Mouse (Mus musculus): ENCODE results near the gene Eftud2. TPM values are rescaled to one million over a fixed set of nuclear protein-coding genes. Genes with fewer than 3 reads are reported as not detected.

The Eftud2 gene
- 10 to 100 TPM; 48.5 to 59.2 TPM for total RNA-seq (2021)

DNA sequence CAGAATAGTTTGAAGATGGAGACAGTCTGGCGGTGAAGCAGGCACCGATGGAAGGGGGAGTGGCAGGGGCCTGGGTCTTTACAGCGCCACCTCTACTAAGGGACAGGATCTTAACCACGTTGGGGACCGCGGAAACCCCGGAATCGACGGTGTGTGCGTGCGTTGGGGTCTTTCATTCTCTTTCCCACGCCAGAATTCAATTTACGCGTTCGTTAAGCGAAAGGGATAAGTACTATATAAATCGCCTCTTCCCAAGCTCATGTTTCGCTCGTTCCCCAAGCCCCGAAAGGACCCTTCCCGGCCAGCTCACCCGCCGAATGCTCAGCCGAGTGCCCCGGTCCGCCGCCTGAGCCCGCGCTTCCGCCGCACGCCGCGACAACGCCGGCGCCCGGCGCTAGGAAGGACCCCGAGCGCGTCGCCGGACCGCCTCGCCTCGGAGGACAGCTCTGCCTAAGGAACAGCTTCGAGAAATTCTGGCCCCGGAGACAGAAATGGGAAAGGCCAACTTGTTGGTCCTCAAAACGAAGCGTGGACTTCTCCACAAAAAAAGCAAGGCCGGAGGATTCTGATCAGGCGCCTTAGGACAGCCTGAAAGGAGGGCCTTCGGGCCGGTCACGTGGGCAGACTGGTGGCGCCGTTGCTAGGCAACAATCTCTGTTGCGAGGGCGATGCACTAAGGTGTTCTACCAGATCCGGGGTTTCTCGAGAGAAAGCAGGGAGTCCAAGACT, at the start of gene Eftud2, which contains the start of gene Ccdc103:
Eftud2 (minus strand) TSS at position 401 of the 729 bp plus-strand sequence.
Ccdc103 (plus strand) TSS at position 620 of the 729 bp plus-strand sequence.
- peak; percentile 95 to 97 for DNase-seq
- intact Hi-C loops (cut with DNase I): no loop called here

DNA sequence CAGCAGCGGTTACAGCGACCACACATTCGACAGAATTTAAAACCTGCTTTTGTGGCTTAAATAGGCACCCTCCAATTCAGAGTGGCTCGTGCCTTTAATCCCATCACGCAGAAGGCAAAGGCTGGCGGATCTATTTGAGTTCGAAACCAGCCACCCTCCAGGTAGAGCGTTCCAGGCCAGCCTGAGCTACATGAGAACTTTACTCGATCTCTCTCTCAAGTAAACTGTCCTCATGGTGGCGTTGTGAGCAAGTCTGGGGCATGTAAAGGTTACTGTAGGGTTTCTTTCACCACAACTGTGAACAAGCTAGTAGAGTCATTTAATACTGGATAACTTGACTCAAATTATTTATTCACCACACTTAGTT, 44.5 kb upstream of the Eftud2 start:
- DNase-seq: no peak
- intact Hi-C loops (cut with DNase I): no loop called here

DNA sequence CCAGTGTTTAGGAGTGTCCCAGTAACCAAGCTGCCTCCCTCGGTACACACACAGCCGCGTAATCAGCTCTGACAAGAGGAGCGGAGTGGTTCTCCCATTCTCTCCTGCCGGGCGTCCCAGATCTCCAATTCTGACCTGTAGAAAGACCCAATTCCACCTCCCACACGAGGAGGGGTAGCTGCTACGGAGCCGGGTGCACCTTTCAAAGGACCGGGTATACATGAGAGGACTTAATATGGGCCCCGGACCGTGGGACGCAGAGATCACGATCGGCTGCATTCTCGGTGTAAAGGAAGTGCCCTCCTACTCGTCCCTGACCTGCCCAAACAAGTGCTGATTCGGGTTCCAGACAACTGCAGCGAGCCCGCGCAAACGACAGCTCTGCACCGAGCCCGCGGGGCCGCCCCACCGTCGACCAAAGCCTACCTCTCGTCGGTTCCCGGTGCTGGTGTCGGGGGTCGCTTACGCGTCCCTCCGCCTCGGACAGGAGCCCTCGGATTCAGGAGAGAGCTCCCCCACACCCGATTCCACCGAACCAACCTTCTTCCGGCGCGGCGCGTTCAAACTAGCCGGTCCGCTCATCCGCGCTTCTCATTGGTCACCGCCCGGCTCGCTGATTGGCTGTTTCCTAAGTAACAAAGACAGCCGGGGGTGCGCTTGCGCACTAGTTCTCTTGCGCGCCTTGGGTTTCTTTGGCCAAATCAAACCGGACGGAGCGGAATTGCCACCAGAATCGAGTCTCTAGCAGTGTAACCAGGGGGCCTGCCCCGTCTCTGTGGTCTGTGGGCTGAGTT, 44.0 kb upstream of the Eftud2 start, which contains the start of gene Kif18b:
Kif18b (minus strand) TSS at position 568 of the 794 bp plus-strand sequence.
- intact Hi-C loops (cut with DNase I): no loop called here

DNA sequence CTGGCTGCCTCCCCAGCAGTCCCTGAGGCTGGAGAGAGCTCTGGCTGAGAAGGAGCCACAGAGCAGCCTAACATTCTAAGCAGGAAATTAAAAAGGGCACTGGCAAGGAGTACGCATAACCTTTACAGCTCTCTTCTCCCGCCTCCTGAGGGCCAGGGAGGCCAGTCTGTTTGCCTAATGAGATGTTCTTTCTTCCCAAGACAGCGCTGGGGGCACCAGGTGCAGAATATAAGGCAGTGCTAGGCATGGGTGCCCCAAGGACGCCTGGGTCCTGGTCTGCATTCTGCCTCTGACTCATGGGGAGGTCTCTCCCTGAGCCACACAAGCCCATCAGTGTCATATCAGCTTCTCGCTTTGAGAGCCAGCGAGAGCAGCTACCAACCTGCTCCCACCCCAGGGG, 40.7 kb upstream of the Eftud2 start:
- DNase-seq: no peak
- intact Hi-C loops (cut with DNase I): no loop called here

More for the DNA sequence above, 44.0 kb upstream of the Eftud2 start, which contains the start of gene Kif18b:
- peak; percentile 95 for DNase-seq

DNA sequence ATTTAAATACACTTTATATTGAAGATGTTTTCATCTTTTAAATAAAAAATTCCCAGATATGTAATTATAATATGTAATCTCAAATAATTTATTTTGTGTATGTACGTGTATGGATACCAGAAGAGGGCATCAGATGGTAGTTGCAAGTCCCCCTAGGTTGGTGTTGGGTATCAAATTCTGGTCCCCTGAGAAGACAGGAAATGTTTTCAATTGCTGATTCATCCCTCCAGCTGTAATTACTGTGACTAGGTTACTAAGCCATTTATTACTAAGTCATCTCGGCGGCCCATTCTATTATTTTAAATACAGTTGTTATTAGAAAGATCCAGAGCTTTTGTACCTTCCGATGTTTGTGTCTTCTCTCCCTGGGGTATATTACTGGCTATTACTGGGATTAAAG, 37.3 kb upstream of the Eftud2 start:
- intact Hi-C loops (cut with DNase I): no loop called here
- no peak for DNase-seq

DNA sequence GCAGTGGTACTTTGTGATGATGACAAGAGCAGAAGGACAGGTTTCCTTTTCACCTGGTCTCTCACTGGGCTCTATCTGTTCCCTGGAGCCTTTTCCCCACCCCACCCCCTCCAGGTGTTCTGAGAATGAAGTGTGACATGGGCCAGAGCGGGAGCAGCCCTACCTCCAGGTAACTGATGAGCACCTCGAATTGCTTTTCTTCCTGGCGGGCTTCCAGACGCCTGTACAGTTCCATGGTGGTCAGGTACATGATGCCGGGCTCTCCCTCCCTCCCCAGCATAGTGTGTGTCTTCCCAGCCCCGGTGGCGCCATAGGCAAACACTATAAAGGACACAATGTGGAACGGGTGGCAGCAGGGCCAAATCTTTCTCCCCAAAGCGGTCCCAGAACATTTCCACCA, 34.6 kb upstream of the Eftud2 start:
- intact Hi-C loops (cut with DNase I): no loop called here
- DNase-seq: no peak

DNA sequence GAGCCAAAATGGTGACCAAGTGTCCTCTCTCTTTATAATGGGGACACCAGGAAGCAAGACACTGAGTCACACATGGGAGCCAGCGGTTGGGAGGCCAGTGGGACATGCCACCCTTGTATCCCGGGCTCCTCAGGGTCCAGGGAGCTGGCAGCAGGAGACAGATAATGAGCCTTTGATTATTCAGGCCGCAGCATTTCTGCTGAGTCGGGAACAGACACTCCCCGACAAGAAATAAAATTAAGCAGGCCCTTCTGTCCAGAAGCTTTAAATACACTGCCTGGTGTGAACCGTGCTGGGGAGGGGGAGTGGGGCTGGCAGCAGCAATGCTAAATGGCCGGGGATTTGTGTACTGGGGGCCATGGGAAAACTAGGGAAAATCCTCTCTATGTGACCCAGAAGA, 30.6 kb upstream of the Eftud2 start:
- intact Hi-C loops (cut with DNase I): no loop called here
- DNase-seq: no peak

DNA sequence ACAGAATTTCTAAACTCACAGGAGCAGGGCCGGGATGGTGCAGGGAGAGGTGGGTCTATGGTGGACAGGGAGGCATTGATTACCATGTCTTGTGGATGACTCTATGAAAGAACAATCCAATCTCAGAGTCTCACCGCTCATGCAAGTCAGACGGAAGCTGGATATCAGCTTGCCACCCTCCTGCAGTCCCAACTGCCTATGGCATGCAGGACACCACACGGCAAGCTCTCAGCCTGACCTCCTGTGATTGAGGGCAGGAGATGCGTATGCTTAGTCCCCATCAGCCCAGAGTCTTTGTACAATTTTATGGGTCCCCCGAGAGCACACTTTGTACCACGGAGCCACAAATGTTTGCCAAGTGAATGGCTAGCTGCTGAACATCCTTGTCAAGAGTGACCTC, 22.9 kb upstream of the Eftud2 start:
- DNase-seq: no peak
- intact Hi-C loops (cut with DNase I): no loop called here

DNA sequence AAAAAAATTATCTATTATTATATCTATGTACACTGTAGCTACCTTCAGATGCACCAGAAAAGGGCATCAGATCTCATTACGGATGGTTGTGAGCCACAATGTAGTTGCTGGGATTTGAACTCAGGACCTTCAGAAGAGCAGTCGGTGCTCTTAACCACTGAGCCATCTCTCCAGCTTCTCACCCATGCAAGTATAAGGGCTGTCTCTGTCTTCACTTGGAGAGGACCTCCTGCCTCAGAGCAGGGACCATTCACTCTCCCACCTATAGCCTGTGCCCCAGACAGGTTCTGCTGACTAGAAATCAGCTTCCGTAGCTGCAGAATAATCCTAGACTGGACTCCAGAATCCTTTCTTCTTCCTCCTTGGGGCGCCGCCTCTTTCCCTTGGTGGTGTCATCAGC, 21.3 kb upstream of the Eftud2 start:
- intact Hi-C loops (cut with DNase I): no loop called here
- DNase-seq: no peak

DNA sequence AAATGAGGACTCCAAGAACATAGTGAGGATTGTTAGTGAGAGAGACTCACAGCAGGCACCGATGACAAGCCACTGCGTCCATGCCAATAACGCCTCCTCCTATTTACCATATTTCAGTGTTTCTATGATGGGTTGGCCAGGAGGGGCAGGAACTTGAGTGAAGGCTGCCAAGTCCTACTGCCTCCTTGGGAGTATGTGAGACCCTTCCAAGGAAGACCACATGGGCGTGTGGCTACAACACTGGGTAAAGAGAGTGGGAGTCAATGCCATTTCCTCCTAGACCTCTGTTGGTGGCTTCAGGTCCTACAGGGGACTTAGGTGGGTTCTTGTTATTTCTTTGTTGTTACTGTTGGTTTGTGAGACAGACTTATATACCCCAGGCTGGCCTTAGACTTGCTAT, 20.4 kb upstream of the Eftud2 start:
- DNase-seq: no peak
- intact Hi-C loops (cut with DNase I): loop anchor here (1.0 kb wide), 1 partner anchor 153 kb away; no protein-coding TSS in a partner anchor

DNA sequence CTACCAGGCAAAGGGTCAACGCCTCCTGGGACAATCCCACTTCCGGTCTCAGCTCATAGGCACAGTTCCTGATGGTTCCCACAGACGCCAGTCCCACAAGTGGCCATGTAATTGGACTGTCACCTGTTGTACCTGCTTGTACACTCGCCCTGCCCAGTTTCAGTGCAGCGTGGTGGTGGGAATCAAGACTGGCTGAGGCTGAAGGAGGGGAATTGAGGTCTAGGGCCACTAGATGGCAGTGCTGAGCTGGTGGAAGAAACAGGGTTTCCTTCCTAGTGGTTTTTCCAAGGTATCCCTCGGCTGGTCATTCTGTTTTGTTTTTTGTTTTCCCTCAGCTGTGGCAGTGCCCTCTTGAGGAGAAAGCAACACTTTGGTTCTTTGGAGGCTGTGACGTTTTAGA, 20.0 kb upstream of the Eftud2 start, which contains the start of gene Gfap:
Gfap (minus strand) TSS at position 150 of the 400 bp plus-strand sequence.
- DNase-seq: peak; percentile 85 to 90
- intact Hi-C loops (cut with DNase I): loop anchor here (1.0 kb wide), 2 partner anchors 93 to 154 kb away; no protein-coding TSS in a partner anchor

DNA sequence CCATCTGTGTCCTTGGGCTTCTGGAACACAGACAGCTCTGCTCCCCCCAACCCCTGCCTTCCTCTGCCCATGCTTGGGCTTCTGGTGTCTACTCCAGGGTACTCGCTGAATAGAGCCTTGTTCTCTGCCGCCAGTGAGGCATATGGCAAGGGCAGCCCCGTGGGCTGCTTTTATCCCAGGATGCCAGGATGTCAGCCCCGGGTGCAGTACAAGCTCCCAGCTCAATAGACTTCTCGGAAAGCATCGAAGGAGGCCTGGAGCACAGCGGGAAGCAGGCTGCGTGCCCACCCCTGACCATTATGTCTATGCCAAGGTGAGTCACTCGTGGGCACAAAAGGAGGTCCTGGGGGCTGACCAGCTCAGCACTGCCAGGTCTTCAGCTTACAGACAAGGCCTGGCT, 17.6 kb upstream of the Eftud2 start:
- intact Hi-C loops (cut with DNase I): no loop called here
- DNase-seq: no peak

DNA sequence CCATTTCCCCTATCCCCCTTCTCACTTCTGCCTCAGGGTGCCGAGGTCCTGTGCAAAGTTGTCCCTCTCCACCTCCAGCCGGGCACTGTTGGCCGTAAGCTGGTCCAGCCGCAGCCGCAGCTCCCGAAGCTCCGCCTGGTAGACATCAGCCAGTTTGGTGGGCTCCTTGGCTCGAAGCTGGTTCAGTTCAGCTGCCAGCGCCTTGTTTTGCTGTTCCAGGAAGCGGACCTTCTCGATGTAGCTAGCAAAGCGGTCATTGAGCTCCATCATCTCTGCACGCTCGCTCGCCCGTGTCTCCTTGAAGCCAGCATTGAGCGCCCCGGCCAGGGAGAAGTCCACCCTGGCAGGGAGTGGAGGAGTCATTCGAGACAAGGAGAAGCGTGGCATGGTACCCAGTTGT, 15.9 kb upstream of the Eftud2 start:
- no peak for DNase-seq
- intact Hi-C loops (cut with DNase I): no loop called here

DNA sequence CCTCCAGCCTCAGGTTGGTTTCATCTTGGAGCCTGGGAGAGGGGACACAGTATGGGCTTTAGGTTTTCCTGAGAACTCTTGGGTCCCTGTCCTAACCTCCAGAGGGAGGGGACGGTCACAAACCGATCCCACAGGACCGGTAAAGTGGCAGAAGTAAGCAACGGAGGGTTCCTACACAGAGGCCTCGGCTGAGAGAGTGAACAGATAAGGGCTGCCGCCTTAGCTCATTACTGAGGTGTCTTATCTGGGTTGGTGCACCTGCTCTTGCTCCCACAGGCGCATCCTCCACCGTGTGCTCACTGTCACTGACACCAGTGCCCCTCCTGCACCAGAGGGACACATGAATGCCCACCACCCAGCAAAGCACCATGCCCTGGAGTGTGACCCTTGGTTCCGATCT, 15.0 kb upstream of the Eftud2 start:
- intact Hi-C loops (cut with DNase I): no loop called here
- DNase-seq: no peak

DNA sequence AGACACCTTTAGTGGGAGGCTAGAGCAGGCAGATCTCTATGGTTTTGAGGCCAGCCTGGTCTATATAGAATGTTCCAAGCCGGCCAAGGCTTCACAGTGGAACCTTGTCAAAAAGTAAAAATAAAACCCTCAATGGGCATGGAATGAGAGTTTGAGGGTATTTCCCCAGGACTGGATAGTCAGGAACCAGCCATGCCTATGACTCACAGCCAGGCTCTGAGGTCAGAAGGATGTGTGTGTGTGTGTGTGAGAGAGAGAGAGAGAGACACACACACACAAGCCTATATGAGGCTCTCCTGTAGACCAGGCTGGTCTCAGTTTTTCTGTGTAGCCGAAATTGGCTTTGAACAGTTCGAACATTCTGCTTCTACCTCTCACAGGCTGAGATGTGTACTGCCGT, 13.9 kb upstream of the Eftud2 start:
- DNase-seq: no peak
- intact Hi-C loops (cut with DNase I): no loop called here

DNA sequence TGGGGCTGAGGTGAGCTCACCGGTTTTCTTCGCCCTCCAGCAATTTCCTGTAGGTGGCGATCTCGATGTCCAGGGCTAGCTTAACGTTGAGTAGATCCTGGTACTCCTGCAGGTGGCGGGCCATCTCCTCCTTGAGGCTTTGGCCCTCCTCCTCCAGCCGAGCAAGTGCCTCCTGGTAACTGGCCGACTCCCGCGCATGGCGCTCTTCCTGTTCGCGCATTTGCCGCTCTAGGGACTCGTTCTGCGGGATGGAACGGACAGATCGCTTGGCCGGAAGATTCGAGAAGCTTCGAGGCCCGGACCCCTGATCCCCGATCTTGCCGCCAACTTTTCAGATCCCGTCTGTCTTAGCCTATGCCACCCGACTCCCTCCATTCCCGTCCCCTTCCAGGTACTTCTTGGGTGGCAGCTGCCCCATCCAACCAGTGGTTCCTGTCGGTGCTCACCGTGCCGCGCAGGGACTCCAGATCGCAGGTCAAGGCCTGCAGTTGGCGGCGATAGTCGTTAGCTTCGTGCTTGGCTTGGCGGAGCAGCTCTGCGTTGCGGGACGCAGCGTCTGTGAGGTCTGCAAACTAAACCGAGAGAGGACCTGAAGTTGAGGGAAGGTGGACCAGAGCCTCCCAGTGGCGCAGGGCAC, 12.3 kb upstream of the Eftud2 start:
- DNase-seq: peak; percentile 64 to 68
- intact Hi-C loops (cut with DNase I): no loop called here

DNA sequence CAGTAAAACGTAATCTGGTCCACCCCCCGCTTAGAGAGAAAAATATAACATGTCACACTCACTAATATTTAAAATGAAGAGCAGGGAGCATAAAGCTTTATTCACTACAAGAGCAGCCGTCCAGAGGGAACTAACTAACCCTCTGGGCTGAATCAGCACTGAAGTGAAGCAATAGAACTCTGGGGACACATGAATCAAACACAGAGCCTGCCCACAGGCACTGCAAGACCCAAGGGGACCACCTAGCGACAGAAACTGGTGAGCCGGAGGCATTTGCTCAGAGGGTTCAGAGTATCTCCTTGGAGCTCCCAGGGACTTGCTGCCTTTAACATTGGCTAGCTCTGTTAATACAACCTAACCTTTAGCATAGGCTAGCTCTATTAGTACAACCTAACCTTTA, 9.3 kb upstream of the Eftud2 start:
- no peak for DNase-seq
- intact Hi-C loops (cut with DNase I): no loop called here

DNA sequence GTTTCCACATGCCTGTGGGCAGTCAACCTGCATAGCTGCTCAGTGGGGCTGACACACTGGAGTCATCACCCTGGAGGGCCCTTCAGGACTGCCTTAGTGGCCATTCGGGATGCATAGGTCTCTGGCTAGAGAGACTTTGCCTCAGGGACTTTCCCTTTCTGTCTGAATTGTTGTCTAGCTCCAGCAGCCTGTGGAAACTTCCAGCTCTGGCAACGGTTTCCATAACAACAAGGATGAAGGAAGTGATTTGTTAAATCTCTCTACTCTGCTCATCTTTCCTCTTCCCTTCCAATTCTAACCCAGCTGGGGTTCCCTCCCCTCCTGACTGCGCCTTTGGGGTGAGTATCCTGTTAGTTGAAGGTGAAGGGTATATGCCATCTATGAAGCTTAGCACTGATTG, 7.3 kb upstream of the Eftud2 start:
- DNase-seq: no peak
- intact Hi-C loops (cut with DNase I): no loop called here

DNA sequence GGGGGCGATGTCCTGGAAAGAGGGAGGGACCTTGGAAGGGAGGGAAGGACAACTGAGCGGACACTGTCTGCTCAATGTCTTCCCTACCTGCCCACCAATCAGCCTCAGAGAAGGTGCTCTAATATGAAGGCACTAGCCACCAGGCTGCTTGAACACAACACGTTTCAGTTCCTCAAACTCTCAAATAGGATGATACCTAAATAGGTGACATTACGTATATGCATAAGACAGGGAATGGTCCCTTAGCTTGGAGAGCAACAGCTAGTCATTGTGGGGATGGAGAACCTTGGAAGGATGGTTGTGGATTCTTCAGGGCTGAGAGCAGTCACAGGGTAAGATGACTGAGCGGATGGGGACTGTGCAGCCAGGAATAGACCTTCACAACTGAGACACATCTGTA, 6.6 kb upstream of the Eftud2 start:
- no peak for DNase-seq
- intact Hi-C loops (cut with DNase I): no loop called here

DNA sequence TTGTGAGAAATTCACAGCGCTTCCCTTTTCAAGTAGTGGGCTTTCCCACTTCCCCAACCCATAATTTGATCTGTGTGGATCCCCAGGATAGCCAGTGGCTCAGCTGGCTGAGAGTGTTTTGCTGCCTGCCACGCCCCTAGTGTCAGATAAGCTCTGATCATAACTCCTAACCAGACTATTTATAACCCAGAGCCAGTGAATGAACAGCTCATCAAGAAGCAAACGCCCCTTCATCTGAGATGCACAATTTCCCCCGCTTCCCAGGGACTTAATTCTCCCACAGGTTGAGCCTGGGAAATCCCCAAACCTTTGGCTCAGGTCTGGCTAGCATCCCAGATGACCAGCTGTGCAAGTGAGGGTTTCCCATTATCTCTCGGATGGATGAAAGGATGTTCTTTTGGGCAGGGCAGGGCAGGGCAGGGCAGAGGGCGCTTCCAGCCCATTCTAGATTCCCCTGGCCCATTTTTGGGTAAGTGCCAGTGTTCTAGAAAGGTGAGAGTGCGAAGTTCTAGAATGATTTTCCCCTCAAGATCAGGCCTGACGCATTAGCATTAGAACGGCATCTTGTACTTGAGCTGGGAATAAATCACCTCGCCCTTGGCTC, 3.9 kb upstream of the Eftud2 start, which contains the start of gene Fam187a:
Fam187a (plus strand) TSS at position 554 of the 604 bp plus-strand sequence.
- peak in 1 of 2 experiments; percentile 12 for DNase-seq
- intact Hi-C loops (cut with DNase I): no loop called here

Data from heart, postnatal 10 days (tissue).